Mouse (Mus musculus) C2C12 (cell line): Measurements from ENCODE around the gene Etv5. TPM values are rescaled to one million over a fixed set of nuclear protein-coding genes. Genes with fewer than 3 reads are reported as not detected.

ENCODE experiments used
- H3K27me3 ChIP-seq: one replicate; pipeline ENCODE4 v1.6.1; 2011; ENCODE audit not compliant: control insufficient read depth, insufficient read depth, insufficient read length
- H3K36me3 ChIP-seq: one replicate; pipeline ENCODE4 v1.6.1; 2011; ENCODE audit not compliant: control insufficient read depth, insufficient read depth
- H3K4me3 ChIP-seq: one replicate; pipeline ENCODE4 v1.5.1; 2011; ENCODE audit warnings: mild to moderate bottlenecking, control low read depth; ENCODE audit not compliant: poor library complexity, insufficient read depth, severe bottlenecking
- H3K79me2 ChIP-seq: one replicate; pipeline ENCODE4 v1.6.1; 2011; ENCODE audit not compliant: control insufficient read depth, insufficient read depth
- H3K79me3 ChIP-seq: one replicate; pipeline ENCODE4 v1.6.1; 2011; ENCODE audit warnings: low read depth, control low read depth
- H3ac ChIP-seq: one replicate; pipeline ENCODE3; 2011; ENCODE audit warnings: low read depth; ENCODE audit not compliant: control insufficient read depth, insufficient read length
- CEBPB ChIP-seq: IDR thresholded peaks from one replicate; pipeline ENCODE4 v1.6.1; 2011; ENCODE audit warnings: low read depth, mild to moderate bottlenecking, control low read depth, moderate library complexity
- CTCF ChIP-seq: IDR thresholded peaks from one replicate; pipeline ENCODE4 v1.5.1; 2011; ENCODE audit not compliant: control insufficient read depth, insufficient read depth, insufficient read length
- FOSL1 ChIP-seq: IDR thresholded peaks from one replicate; pipeline ENCODE4 v1.8.0; 2011; ENCODE audit warnings: mild to moderate bottlenecking, low read length; ENCODE audit not compliant: poor library complexity, insufficient read depth, severe bottlenecking
- MAX ChIP-seq: IDR thresholded peaks from one replicate; pipeline ENCODE4 v1.6.1; 2011; ENCODE audit warnings: mild to moderate bottlenecking, control low read depth
- MYOD1 ChIP-seq: IDR thresholded peaks from one replicate; pipeline ENCODE4 v1.6.1; 2011; ENCODE audit warnings: low read depth; ENCODE audit not compliant: control insufficient read depth, insufficient read length
- MYOG ChIP-seq: IDR thresholded peaks from one replicate; pipeline ENCODE4 v1.6.1; 2011; ENCODE audit not compliant: control insufficient read depth, insufficient read length; ENCODE audit errors: extremely low read depth
- USF1 ChIP-seq: IDR thresholded peaks from one replicate; pipeline ENCODE4 v1.6.1; 2011; ENCODE audit warnings: low read depth, mild to moderate bottlenecking, control low read depth, moderate library complexity
- polyA plus RNA-seq: library from polyadenylated mRNA; unstranded; fragments of >200 nt; fragmentation: generic; extraction: Trizol; gene quantifications from one replicate; pipeline ENCODE4 v1.2.1, GENCODE M21; 2012; ENCODE audit warnings: missing spikeins

Etv5 gene
- polyA plus RNA-seq, 1 experiment: 10.2 TPM

GRCm38 (mm10) chr16:22444786-22445185 is 5.3 kb upstream of the Etv5 start:
- Histone ChIP-seq H3K27me3 (peaks cover 3% of the 10 kb centered on the region), H3K4me3 (no peak overlapping the region), H3K36me3 (no peaks in the 10 kb centered on the region), H3K79me3 (no peaks in the 10 kb centered on the region), H3K79me2 (no peaks in the 10 kb centered on the region), H3ac (no peak overlapping the region)
- TF ChIP-seq FOSL1 (no peak), CEBPB (no peak), USF1 (no peak), CTCF (no peak), MYOG (no peak), MYOD1 (no peak), MAX (no peak)

- Histone ChIP-seq H3K79me3 (no peaks in the 10 kb centered on the region), H3ac (no peak overlapping the region), H3K4me3 (no peak overlapping the region), H3K27me3 (no peaks in the 10 kb centered on the region), H3K36me3 (no peaks in the 10 kb centered on the region), H3K79me2 (peaks cover 8% of the 10 kb centered on the region)
- TF ChIP-seq MYOG (no peak), MYOD1 (no peak), USF1 (no peak), CTCF (no peak), CEBPB (no peak), MAX (no peak), FOSL1 (no peak)
Measured at GRCm38 (mm10) chr16:22442202-22442601, 2.7 kb upstream of the Etv5 start.

DNA sequence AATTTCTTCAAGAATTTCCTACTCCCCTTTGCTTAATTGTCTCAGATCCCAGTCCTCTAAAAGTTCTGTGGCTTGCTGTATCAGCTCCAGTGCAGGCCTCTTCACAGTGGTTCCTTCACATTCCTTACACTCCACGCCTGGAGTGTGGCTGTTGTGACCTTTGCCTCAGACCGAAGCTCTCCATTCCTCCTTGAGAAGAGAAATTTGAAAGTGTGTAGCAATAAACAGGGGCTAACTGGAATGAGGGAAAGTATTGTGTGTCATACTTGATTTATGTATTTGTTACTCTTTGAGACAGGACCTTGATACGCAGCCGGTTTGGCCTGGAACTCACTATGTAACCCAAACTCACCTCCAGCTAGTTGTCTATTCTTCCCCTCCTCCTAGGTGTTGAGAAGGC is 1.8 kb upstream of the Etv5 start:
- Histone ChIP-seq H3K79me3 (no peaks in the 10 kb centered on the region), H3K36me3 (no peaks in the 10 kb centered on the region), H3K79me2 (peaks cover 8% of the 10 kb centered on the region), H3ac (no peak overlapping the region), H3K4me3 (no peak overlapping the region), H3K27me3 (no peaks in the 10 kb centered on the region)
- TF ChIP-seq CTCF (no peak), CEBPB (no peak), MYOG (no peak), MYOD1 (no peak), FOSL1 (no peak), USF1 (no peak), MAX (no peak)

GRCm38 (mm10) chr16:22440269-22440668 is 750 bp upstream of the Etv5 start:
- peaks cover 8% of the 10 kb centered on the region for H3K79me2 ChIP-seq
- no peaks in the 10 kb centered on the region for H3K27me3 ChIP-seq
- H3ac ChIP-seq: peak overlapping the region; percentile 1
- no peaks in the 10 kb centered on the region for H3K36me3 ChIP-seq
- no peaks in the 10 kb centered on the region for H3K79me3 ChIP-seq
- TF ChIP-seq MAX: no peak
- no peak for TF ChIP-seq FOSL1
- no peak for TF ChIP-seq MYOG
- TF ChIP-seq USF1: no peak
- no peak for TF ChIP-seq CEBPB
- no peak for TF ChIP-seq MYOD1
- no peak for TF ChIP-seq CTCF
- peak overlapping the region; percentile 31 for H3K4me3 ChIP-seq

GRCm38 (mm10) chr16:22438441-22439373 is 812 bp downstream of the Etv5 start:
- Histone ChIP-seq H3K79me3 (no peaks in the 10 kb centered on the region), H3K27me3 (no peaks in the 10 kb centered on the region), H3K79me2 (peaks cover 8% of the 10 kb centered on the region), H3K4me3 (peak overlapping the region; percentile 50), H3K36me3 (no peaks in the 10 kb centered on the region), H3ac (peak overlapping the region; percentile 86)
- TF ChIP-seq MYOG (no peak), MYOD1 (no peak), CTCF (no peak), CEBPB (no peak), FOSL1 (no peak), USF1 (no peak), MAX (no peak)
